Mouse (Mus musculus): ENCODE results near the gene Cyb5rl. TPM values are rescaled to one million over a fixed set of nuclear protein-coding genes. Genes with fewer than 3 reads are reported as not detected.
"Not testable (repeated sequence)": the region's sequence is repeated elsewhere in the genome, so short reads cannot be mapped to it uniquely, and the experiment has no call there.

Cyb5rl gene
- total RNA-seq, 2 experiments from 2014 or later, result 11.0 to 12.4 TPM

DNA sequence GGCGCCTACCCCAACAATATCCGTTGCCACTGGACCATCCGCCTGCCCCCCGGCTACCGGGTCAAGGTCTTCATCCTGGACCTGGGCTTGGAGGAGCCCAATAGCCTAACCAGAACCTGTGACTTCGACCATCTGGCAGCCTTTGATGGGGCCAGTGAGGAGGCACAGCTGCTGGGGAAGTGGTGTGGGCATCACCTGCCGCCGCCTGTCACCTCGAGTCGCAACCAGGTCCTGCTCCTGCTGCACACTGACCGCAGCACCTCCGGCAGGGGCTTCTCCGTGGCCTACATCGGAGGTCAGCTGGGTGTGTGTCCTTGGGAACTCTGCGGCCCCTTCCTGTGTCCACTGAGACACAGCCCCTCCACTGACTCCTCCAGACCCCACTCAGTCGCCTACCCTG, 40.0 kb downstream of the Cyb5rl start:
- no peak for DNase-seq (ENCODE audit: low spot score in 2 of 2)

DNA sequence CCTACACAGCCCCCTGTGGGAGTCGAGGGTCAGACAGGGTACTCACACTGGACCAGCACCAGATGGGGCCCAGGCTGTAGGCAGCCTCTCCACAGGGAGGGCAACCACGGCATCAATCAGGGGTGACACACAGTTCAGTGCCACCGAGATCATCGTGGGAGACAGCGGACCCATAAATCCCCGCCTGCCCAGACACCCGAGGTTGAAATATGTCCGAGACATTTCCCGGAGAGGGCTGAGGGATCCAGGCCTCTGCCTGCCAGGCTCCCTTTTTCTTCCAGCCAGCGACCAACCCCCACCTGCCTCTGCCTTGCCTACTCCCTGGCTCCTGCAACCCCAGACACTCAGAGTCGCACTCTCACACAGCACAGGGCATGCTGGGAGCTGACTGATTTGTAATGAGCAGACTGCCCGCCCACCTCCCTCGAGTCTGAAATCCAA, 41.5 kb downstream of the Cyb5rl start:
- no peak for DNase-seq (ENCODE audit: low spot score in 2 of 2)

DNA sequence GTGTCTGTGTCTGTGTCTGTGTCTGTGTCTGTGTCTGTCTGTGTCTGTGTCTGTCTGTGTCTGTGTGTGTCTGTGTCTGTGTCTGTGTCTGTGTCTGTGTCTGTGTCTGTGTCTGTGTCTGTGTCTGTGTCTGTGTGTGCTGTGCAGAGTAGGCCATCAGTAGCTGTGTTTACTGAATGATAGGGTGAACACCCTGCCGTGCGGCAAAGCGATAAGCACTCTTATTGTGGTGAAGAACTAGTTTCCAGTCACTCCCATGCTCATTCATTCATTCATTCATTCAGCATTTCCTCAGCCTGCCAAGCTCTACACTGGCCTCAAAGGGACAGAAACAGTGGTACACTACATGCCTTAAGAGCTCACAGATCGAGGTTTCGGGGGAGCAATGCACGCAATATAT, 42.4 kb downstream of the Cyb5rl start:
- not testable (repeated sequence) for DNase-seq (ENCODE audit: low spot score in 2 of 2)

DNA sequence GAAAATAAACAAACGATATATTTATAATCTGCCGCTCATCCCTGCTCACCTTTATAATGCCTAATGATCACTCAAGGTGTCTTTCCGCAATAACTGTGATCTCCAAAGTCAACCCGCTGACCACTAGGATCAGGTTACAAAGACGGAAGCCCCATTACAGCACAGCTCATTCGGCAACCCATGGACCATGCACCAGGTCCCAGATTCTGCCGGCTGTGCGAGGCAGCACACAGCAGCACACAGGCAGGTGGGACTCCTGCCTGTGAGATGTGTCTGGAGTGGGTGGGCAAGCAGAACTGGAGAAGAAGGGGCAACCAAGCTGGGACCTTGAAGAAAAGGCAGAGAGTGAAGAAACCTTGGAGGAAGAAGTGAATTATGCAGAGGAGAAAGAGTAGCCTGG, 47.5 kb downstream of the Cyb5rl start:
- DNase-seq (ENCODE audit: low spot score in 2 of 2), result no peak

DNA sequence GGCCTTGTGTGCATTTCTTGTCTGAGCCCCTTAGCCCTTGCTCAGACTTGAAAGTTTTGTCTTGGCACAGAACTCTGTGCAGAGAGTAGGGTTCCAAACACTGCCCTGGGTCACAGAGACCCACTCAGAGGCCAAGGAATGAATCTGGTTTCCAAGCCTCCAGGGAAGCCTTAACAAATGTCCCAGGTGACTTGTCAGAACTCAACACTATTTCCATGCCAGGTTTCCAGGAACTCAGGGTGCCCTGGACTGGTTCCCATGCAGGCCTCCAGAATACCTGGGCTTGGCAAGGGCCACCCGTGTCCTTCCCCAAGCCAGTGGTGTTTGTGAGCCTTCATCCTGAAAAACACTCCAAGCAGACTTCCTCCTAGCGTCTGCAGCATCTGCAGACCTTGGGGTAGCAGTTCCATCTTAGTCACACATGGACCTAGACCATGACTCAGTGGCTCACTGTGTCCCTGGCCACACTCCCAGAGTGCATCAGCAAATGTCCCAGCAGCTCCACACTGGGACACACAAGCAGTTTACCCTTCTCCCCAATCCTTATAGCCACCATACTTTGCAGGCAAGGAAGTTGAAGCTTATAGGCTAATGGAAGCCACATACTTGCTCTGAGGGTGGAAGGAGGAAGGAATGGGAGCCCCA, 51.1 kb downstream of the Cyb5rl start:
- no peak for DNase-seq (ENCODE audit: low spot score in 2 of 2)

DNA sequence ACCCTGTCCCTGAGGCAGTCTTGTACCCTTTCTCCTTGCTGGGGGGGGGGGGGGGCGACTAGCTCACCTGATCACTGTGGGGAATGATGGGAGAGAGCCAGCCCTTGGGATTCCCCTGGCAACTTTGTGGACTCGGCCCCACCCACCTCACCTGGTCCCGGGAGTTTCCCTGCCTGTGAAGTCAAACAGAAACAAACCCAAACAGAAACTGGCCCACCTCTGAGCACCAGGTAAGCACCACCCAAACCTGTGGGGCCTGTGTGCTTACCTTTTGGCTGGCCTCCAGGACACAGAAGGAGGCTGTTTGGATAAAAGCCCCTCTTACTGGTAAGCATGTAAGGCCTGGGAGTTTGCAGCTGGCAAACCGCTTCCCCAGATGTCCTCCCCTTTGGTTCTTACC, 52.3 kb downstream of the Cyb5rl start:
- DNase-seq (ENCODE audit: low spot score in 2 of 2), result no peak

DNA sequence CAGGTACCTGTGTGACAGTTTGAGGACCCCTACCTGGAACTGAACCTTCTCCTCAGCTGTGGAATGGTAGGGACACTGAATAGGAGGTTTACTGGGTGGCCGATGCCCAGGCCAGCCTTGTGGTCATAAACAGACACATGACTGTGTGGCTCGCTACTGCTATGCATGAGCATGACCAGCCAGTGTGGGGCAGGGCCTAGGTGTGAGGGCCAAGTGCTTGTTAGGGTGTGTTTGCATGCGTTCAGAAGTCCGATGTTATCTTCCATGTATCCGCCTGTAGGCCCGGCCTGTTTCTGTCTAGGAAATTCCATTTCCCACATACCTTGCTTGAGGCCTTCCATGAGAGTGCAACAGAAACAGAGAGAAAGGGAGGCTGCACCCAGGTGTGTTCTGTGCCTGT, 53.9 kb downstream of the Cyb5rl start:
- DNase-seq (ENCODE audit: low spot score in 2 of 2), result no peak

DNA sequence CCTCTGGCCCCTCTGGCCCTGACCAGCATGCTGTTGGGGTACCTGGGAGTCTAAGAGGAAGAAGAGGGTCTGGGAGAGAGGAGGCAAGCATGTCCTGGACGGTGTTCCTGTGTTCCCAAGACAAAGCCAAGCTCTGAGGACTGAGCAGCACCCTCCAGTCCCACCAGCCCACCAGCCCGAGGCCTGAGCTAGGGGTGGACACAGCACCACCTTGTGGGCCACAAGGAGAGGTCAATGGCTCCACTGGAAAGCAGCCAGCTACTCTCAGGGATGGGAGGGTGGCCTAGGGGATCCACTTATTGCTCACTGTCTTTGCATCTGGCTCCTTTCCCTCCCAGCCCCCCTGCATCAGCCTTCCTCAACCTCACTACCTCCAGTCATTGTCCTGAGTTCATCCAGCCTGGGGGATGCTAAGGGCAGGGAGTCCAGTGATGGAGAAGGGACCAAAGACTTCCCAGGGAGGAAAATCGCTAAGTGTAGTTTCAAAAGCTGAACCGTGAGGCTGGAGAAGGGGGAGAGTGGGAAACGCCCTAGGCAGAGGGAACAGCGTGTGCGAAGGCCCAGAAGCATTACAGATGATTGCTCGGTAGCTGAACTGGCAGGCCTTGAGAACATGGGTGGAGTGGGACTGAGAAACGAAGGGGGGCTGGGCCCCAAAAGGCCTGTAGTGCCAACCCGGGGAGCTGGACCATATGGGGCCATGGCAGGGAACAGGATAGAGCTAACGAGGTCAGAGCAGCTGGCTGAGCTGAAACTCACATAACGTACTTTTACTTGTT, 54.6 kb downstream of the Cyb5rl start:
- no peak for DNase-seq (ENCODE audit: low spot score in 2 of 2)

DNA sequence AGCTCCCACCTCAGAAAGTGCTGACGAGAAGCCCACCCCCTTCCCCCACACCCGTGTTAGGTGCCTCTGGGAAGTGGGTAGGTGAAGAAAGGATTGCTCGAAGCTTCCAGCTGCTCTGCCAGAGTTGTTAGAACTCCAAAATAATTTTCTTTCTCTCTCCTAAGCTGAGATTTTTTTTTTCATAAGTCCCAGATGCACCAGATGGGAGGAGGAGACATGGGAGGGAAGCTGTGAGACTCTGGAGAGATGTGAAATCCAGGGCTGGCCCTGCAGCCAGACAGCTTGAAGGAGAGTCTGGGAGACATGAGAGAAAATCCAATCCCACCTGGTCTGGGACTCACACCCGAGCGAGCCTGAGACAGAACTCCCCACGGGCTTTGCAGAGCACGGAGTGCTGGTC, 57.6 kb downstream of the Cyb5rl start:
- no peak for DNase-seq (ENCODE audit: low spot score in 2 of 2)

DNA sequence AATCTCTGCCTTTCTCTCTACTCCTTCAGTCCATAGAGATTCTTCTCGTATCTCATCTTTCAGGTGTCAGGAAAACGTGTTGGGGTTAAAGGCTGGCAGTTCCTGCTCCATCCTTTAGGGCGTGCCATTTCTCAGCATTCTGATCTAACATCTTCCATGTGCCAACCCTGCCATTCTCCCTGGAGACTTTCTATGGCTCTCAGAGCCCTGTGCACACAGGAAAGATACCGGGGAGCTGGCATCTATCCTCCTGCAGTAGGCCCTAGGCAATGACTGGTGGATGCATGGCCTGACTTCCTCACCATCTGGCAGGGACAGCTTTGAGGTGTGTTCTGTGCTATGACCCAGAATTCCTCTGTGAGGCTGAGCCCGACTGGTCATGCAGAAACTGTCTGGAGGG, 58.3 kb downstream of the Cyb5rl start:
- no peak for DNase-seq (ENCODE audit: low spot score in 2 of 2)

DNA sequence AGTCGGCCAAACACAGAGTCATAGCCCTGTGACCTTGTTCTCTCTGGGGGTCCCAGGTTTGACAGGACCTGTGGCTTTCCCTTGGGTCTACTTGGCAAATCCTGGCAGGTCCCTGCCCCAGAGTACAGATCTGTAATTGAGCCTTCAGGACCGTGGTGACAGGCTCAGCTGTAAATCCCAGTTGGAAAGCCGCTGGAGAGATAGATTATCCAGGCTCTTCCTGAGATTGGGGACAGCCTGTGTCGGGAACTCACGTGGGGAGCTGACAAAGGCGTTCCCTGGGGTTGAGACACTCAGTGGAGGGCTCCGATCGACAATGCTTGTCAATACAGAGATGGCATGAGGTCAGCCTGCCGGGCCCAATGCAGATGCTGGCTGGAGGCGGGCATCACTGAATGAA, 59.6 kb downstream of the Cyb5rl start:
- no peak for DNase-seq (ENCODE audit: low spot score in 2 of 2)

DNA sequence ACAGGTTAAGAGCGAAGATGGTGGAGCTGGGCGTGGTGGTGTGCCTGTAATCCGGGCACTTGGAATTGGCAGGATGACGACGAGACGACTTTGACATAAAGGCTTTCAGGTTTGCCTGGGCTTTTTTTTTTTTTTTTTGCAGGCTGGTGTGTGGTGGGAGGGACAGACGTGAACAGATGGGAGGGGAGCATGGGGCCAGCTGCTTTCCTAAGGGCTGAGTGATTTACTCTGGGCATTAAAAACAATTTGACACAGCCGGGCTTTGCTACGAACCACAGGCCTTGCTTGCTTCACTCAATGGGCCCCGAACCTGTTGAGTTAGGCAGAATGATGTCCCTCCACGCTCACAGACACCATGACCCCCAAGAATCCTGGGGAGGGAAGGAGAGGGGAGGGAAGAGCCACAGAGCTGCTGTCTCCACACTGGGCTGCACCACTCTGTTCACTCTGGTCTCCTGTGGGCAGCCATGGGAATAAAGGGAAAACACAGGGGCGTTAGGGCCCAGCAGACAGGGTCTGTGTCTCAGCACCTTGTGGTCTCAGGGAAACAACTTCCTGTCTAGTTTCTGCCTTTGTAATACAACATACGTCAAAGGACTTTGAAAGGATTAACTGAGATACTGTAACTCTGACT, 60.2 kb downstream of the Cyb5rl start:
- DNase-seq (ENCODE audit: low spot score in 2 of 2), result no peak

DNA sequence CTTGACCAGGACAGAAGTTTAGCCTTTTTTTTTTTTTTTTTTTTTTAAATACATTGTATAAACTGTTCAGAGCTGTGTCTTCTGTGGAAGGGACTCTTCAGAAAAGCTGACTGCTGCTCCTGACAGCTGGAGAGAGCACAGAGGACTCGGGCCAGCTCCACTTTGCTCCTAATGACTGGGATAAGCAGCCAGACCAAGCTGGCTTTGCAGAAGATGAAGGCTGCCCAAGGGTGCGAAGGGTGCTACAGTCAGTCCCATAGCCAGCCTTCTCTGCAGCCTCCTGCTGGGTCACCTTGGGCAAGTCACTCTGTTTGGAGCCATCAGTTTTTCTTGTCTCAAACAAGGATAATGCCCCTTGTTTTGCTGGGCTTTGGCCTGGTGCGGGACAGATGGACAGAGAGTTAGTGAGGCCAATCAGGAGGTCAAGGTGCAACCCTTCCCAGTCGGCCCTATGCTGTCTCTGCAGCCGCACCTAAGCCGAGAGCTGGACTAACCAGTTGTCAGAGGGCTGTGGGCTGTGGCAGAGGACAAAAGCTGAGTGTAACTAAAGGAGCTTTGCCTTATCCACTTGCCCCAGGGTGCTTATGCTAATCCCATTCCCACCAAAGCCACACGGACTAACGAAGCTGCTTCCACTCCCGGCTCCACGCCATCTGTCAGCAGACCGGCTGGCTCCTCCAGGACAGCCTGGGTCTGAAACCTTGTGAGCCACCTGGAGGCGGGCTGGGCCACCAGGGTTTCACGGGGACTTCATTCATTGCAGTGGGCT, 61.3 kb downstream of the Cyb5rl start:
- no peak for DNase-seq (ENCODE audit: low spot score in 2 of 2)

DNA sequence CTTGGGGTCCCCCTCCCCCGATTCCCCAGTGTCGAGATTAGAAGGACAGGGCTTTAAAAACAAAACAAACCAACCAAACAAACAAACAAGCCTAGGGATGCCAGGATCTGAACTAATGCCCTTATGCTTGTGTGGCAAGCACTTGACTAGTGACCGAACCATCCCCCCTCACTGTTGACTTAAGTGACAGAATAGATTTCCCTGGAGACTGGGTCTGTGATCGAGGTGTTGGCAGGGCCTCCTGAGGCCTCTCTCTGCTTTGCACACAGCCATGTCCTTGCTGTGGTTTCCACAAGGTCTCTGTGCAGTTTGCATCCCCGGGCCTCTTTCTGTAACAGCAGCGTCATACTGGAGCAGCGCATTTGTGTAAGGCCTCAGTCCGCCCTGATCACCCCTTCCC, 62.6 kb downstream of the Cyb5rl start:
- DNase-seq (ENCODE audit: low spot score in 2 of 2), result no peak

DNA sequence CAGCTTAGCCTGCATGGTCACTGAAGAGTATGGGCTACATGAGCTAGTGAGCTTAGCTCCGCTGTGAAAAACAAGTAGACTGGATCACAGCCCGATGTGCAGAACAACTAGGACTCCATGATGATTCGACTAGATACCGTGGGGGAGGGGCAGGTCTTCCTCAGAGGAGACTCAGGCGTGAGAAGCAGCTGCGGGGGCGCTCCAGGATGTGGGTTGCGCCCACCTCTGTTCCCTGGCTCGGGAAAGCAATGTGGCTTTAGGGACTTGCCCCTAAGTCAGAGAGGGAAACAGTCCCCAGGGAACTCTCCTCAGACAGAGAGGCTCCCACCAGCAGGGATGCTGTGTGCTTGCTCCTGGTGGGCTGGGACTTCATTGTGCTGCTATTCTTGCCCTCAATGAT, 63.7 kb downstream of the Cyb5rl start:
- no peak for DNase-seq (ENCODE audit: low spot score in 2 of 2)

DNA sequence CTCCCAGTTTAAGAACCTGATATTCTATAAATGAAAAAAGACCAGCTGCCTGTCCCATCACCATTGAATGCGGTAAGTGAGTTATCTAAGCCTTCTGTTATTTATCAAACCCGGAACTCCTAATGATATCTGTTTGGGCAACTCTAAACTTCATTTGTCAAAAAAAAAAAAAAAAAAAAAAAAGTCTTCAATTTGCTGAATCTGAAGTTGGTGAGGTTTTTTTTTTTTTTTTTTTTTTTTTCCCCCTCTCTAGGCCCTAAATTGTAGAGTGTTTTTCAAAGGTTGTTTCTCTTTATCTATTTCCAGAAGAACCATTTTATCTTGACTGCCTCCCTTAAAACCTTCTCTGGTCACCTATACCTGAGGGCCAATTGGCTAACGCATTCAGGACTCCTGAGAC, 68.1 kb downstream of the Cyb5rl start:
- no peak for DNase-seq (ENCODE audit: low spot score in 2 of 2)

DNA sequence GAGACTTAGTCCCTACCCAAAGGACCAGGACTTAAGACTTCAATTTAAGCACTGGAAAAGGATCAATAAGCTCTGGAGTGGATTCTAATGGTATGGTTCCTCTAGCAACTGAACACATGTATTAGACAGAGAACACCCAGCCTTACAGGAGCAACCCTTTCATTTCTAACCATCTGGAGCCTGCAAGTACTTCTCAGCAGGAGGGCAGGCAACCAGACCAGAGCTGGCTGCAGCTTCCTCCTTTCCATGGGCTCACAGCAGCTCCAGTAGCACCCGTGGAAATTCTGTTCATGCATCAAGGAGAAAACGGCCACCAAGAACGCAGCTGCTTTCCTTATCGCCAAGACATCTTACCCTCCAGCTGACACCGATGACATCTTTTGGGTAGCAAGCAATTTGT, 68.9 kb downstream of the Cyb5rl start:
- DNase-seq (ENCODE audit: low spot score in 2 of 2), result no peak

DNA sequence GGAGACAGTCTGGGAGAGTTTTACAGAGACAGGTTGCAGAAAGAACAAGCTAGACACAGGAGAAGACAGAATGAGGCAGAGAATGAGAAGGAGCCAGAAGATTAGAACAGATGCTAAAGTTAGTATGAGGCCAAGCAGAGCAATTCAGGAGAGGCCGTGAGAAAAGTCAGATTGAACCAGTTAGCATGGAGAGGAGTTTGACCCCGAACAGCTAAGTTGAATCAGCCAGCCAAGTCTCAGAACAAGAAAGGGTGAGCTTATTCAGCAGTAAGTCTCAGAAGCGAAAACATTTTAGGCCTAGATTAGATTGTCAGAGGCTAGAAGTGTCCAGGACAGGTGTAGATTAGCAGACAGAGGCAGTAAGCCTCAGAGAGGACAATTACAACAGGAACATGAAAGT, 69.7 kb downstream of the Cyb5rl start:
- no peak for DNase-seq (ENCODE audit: low spot score in 2 of 2)

All from layer of hippocampus, postnatal 14 days (tissue).